Mouse (Mus musculus) spleen, embryonic (tissue): ENCODE measurements around the gene Zmym5.
"Not testable (repeated sequence)": the region's sequence is repeated elsewhere in the genome, so short reads cannot be mapped to it uniquely, and the experiment has no call there.

Source experiments
- CTCF ChIA-PET: fragments of 350-600 bp; sonication (Branson Sonifier 250); formaldehyde crosslinking; loops from one replicate; lab custom pipeline; 2022; lab: Charles Lee

Gene Zmym5

GRCm38 (mm10) chr14:56777360-56778136 is 34.0 kb downstream of the Zmym5 start:
- CTCF ChIA-PET: interaction anchor here (0.7 kb wide), 1 partner anchor 25 kb away, joined by 6 read pairs; no protein-coding TSS in a partner anchor

DNA sequence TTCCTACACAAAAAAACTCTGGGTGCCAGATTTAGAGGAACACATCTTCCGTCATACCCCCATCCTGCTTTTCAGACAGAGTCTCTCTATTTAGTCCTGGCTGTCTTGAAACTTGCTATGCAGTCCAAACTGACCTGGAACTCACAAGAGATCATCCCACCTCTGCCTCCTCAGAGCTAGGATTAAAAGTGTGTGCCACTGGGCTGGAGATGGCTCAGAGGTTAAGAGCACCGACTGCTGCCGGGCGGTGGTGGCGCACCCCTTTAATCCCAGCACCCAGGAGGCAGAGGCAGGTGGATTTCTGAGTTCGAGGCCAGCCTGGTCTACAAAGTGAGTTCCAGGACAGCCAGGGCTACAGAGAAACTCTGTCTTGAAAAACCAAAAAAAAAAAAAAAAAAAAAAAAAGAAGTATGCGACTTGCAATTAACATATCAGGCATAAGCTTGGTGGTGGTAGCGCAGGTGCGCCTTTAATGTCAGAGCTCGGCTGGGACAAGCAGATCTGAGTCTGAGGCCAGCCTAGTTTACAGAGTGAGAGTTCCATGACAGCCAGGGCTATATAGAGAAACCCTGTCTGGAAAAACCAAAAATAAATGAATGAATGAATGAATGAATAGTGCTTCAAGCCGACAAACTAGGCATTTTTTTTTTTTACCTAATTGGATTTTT is 34.8 kb downstream of the Zmym5 start:
- CTCF ChIA-PET: interaction anchor here (0.7 kb wide), 1 partner anchor 26 kb away, joined by 6 read pairs; no protein-coding TSS in a partner anchor

- CTCF ChIA-PET: interaction anchor here (0.7 kb wide), 1 partner anchor 74 kb away, joined by 6 read pairs; no protein-coding TSS in a partner anchor
Measured at GRCm38 (mm10) chr14:56775416-56775815, 36.1 kb downstream of the Zmym5 start.

- CTCF ChIA-PET: not testable (repeated sequence)
Measured at GRCm38 (mm10) chr14:56766438-56766837, 45.1 kb downstream of the Zmym5 start.

GRCm38 (mm10) chr14:56765117-56765516 is 46.4 kb downstream of the Zmym5 start:
- CTCF ChIA-PET: not testable (repeated sequence)

GRCm38 (mm10) chr14:56751282-56751681 is 60.2 kb downstream of the Zmym5 start:
- CTCF ChIA-PET: no interaction called here
